Mouse (Mus musculus) forebrain, embryonic 14.5 days (tissue): ENCODE results near the gene Uckl1. TPM values are rescaled to one million over a fixed set of nuclear protein-coding genes. Genes with fewer than 3 reads are reported as not detected.

Experiments
- ATAC-seq: fragments of 200-750 bp; cut with Nextera tagmentation; 2 replicates; pipeline ENCODE4 v1.8.0; 2017; ENCODE audit warnings: mild to moderate bottlenecking, moderate library complexity
- DNase-seq: peaks from one replicate; pipeline ENCODE4 v3.0.0-alpha.2; 2015; ENCODE audit warnings: low spot score
- H3K27ac ChIP-seq: fragments of 300-500 bp; sonication (generic); 2 replicates; pipeline ENCODE4 v1.5.1; 2014; ENCODE audit warnings: low read depth, mild to moderate bottlenecking, control low read depth, low read length, moderate library complexity
- H3K27me3 ChIP-seq: fragments of 300-500 bp; sonication (generic); replicated peaks from 2 replicates; pipeline ENCODE4 v1.6.1; 2014; ENCODE audit warnings: low read length, control low read depth, mixed read lengths; ENCODE audit not compliant: control insufficient read depth, insufficient read depth
- H3K36me3 ChIP-seq: fragments of 300-500 bp; sonication (generic); 2 replicates; pipeline ENCODE4 v1.6.1; 2014; ENCODE audit warnings: low read length, control low read depth; ENCODE audit not compliant: control insufficient read depth, insufficient read depth
- H3K4me1 ChIP-seq: fragments of 300-500 bp; sonication (generic); 2 replicates; pipeline ENCODE4 v1.6.1; 2014; ENCODE audit warnings: antibody characterized with exemption, low read length, control low read depth; ENCODE audit not compliant: control insufficient read depth, insufficient read depth
- H3K4me2 ChIP-seq: fragments of 300-500 bp; sonication (generic); 2 replicates; pipeline ENCODE4 v1.6.1; 2014; ENCODE audit warnings: mild to moderate bottlenecking, control low read depth, low read length
- H3K4me3 ChIP-seq: fragments of 300-500 bp; sonication (generic); 2 replicates; pipeline ENCODE4 v1.5.1; 2014; ENCODE audit warnings: low read depth, low read length, control low read depth
- H3K9ac ChIP-seq: fragments of 300-500 bp; sonication (generic); 2 replicates; pipeline ENCODE4 v1.6.1; 2014; ENCODE audit warnings: mild to moderate bottlenecking, low read length, control low read depth, moderate library complexity
- H3K9me3 ChIP-seq: fragments of 300-500 bp; sonication (generic); replicated peaks from 2 replicates; pipeline ENCODE4 v1.6.1; 2016; ENCODE audit warnings: low read length, control low read depth, mixed read lengths; ENCODE audit not compliant: control insufficient read depth
- WGBS: fragments of 180-500 bp; shearing (Covaris S2); extraction: QIAGEN DNeasy Blood & Tissue Kit; methylation state at CpG from one replicate; pipeline ENCODE4 v1.1.7; 2014; 5-methylcytosine and 5-hydroxymethylcytosine counted together
- microRNA-seq: library from miRNA; unstranded; fragments of <30 nt; microRNA quantifications from one replicate; pipeline ENCODE4, GENCODE M21; 2016
- polyA plus RNA-seq: library from polyadenylated mRNA; unstranded; fragments of >200 nt; fragmentation: Nextera tagmentation; extraction: Ambion mirVana; gene quantifications from 2 replicates; pipeline ENCODE4 v1.2.1, GENCODE M21; 2014

Gene Uckl1
- polyA plus RNA-seq, 1 experiment from 2014 or later = 60.0 TPM

GRCm38 (mm10) chr2:181522811-181523210 is 61.9 kb downstream of the Uckl1 start:
- H3K9ac ChIP-seq = no peak overlapping the region
- peaks cover 18% of the 10 kb centered on the region for H3K4me1 ChIP-seq
- DNase-seq (peak; percentile 18), ATAC-seq (no peak)
- H3K27me3 ChIP-seq = no peaks in the 10 kb centered on the region
- no peaks in the 10 kb centered on the region for H3K36me3 ChIP-seq
- 78% methylated on average over 5 of the region's 5 CpGs for WGBS
- no peak overlapping the region for H3K4me3 ChIP-seq
- no peak overlapping the region for H3K4me2 ChIP-seq
- H3K9me3 ChIP-seq = no peaks in the 10 kb centered on the region
- H3K27ac ChIP-seq = no peak overlapping the region

GRCm38 (mm10) chr2:181521491-181521890 is 63.2 kb downstream of the Uckl1 start:
- H3K4me3 ChIP-seq = peak overlapping the region; percentile 95
- H3K27ac ChIP-seq = no peak overlapping the region
- H3K4me1 ChIP-seq = peaks cover 18% of the 10 kb centered on the region
- peaks cover 12% of the 10 kb centered on the region for H3K36me3 ChIP-seq
- peak overlapping the region; percentile 66 for H3K4me2 ChIP-seq
- no peaks in the 10 kb centered on the region for H3K9me3 ChIP-seq
- no peak for DNase-seq
- no peaks in the 10 kb centered on the region for H3K27me3 ChIP-seq
- peak overlapping the region; percentile 94 for H3K9ac ChIP-seq
- 62% methylated on average over 10 of the region's 10 CpGs for WGBS
- no peak for ATAC-seq

- Histone ChIP-seq H3K27me3 (no peaks in the 10 kb centered on the region), H3K4me2 (peak overlapping the region; percentile 66), H3K9ac (peak overlapping the region; percentile 94), H3K9me3 (no peaks in the 10 kb centered on the region), H3K4me1 (peaks cover 18% of the 10 kb centered on the region), H3K4me3 (peak overlapping the region; percentile 95), H3K36me3 (peaks cover 18% of the 10 kb centered on the region), H3K27ac (peak overlapping the region; percentile 95)
- WGBS = under 1% methylated on average over 17 of the region's 17 CpGs
- DNase-seq = no peak
- no peak for ATAC-seq
Measured at GRCm38 (mm10) chr2:181520936-181521227, 63.8 kb downstream of the Uckl1 start.

- no peaks in the 10 kb centered on the region for H3K9me3 ChIP-seq
- under 1% methylated on average over 74 of the region's 74 CpGs for WGBS
- peaks cover 22% of the 10 kb centered on the region for H3K36me3 ChIP-seq
- peak within 1 kb of the TSS; percentile 66 for H3K4me2 ChIP-seq
- H3K4me3 ChIP-seq = peak within 1 kb of the TSS; percentile 95
- ATAC-seq (peak; percentile 98), DNase-seq (peak; percentile 99)
- peak within 1 kb of the TSS; percentile 94 for H3K9ac ChIP-seq
- peaks cover 18% of the 10 kb centered on the region for H3K4me1 ChIP-seq
- H3K27me3 ChIP-seq = no peaks in the 10 kb centered on the region
- H3K27ac ChIP-seq = peak within 1 kb of the TSS; percentile 95
Measured at GRCm38 (mm10) chr2:181520118-181520935, 64.4 kb downstream of the Uckl1 start, which contains the start of gene Dnajc5. Gene Dnajc5, plus strand, starts transcription at chr2:181520485.

- Histone ChIP-seq H3K9ac (peak overlapping the region; percentile 94), H3K9me3 (no peaks in the 10 kb centered on the region), H3K36me3 (peaks cover 33% of the 10 kb centered on the region), H3K4me3 (peak overlapping the region; percentile 95), H3K4me1 (peaks cover 18% of the 10 kb centered on the region), H3K27me3 (no peaks in the 10 kb centered on the region), H3K4me2 (peak overlapping the region; percentile 66), H3K27ac (peak overlapping the region; percentile 95)
- WGBS = 85% methylated on average over 3 of the region's 3 CpGs
- DNase-seq (no peak), ATAC-seq (no peak)
Measured at GRCm38 (mm10) chr2:181519201-181519600, 65.5 kb downstream of the Uckl1 start.

Small RNA genes lying within 50 kb of the gene (microRNA-seq; reads per million reads assigned to microRNA genes)
- gene Mir7006 = not detected

Other genes starting within 250 kb of the Uckl1 start
- gene Zgpat, start 220.0 kb downstream of the Uckl1 start, polyA plus RNA-seq = 44.6 and 55.6 TPM in 2 replicates
- gene Arfrp1, start 219.5 kb downstream of the Uckl1 start, polyA plus RNA-seq = 58.6 and 63.5 TPM in 2 replicates
- gene Lime1, start 204.8 kb downstream of the Uckl1 start, polyA plus RNA-seq = 27.4 and 30.3 TPM in 2 replicates
- 7.6 and 8.6 TPM in 2 replicates for gene Zbtb46, start 125.5 kb downstream of the Uckl1 start, polyA plus RNA-seq
- not detected in 2 replicates for gene Abhd16b, start 91.7 kb downstream of the Uckl1 start, polyA plus RNA-seq
- 143 and 151 TPM in 2 replicates for gene Tpd52l2, start 87.8 kb downstream of the Uckl1 start, polyA plus RNA-seq
- 127 and 165 TPM in 2 replicates for gene Dnajc5, start 64.4 kb downstream of the Uckl1 start, polyA plus RNA-seq
- 57.2 and 62.3 TPM in 2 replicates for gene Prpf6, start 7.0 kb upstream of the Uckl1 start, polyA plus RNA-seq
- gene Zfp512b, start 7.9 kb upstream of the Uckl1 start, polyA plus RNA-seq = 30.5 and 38.6 TPM in 2 replicates
- gene Samd10, start 14.3 kb upstream of the Uckl1 start, polyA plus RNA-seq = 140 and 145 TPM in 2 replicates
- not detected in 2 replicates for gene Gm29797, start 72.1 kb upstream of the Uckl1 start, polyA plus RNA-seq
- 12.5 and 15.1 TPM in 2 replicates for gene Sox18, start 86.7 kb upstream of the Uckl1 start, polyA plus RNA-seq
- gene Tcea2, start 95.4 kb upstream of the Uckl1 start, polyA plus RNA-seq = 42.0 and 44.3 TPM in 2 replicates
- gene Rgs19, start 109.1 kb upstream of the Uckl1 start, polyA plus RNA-seq = 60.3 and 63.6 TPM in 2 replicates
- gene Lkaaear1, start 113.5 kb upstream of the Uckl1 start, polyA plus RNA-seq = not detected in 2 replicates
- gene Oprl1, start 130.1 kb upstream of the Uckl1 start, polyA plus RNA-seq = 66.8 and 67.5 TPM in 2 replicates
- gene Myt1, start 178.4 kb upstream of the Uckl1 start, polyA plus RNA-seq = 22.3 and 23.5 TPM in 2 replicates